Mouse (Mus musculus): ENCODE data around the gene Ube3a.

GRCm38 (mm10) chr7:59253373-59253772 lies 24.8 kb downstream of the Ube3a start:
- TF ChIP-seq POLR2A (IDR thresholded peaks at IDR 0.05; ENCODE audit: extremely low read depth, insufficient read depth, low read length), result no peak
- TF ChIP-seq CTCF (IDR thresholded peaks at IDR 0.05; ENCODE audit: low read depth, low read length), result no peak

Measured in liver, adult 2 months (tissue).